Mouse (Mus musculus): ENCODE measurements at regions not wholly inside any gene's neighbourhood (a gene's known extent, or its start where the extent isn't known, plus 50 kb on each side); places are given as distances from the start of the nearest gene placed in this dataset.

GRCm38 (mm10) chr17:13657182-13657562, 103.2 kb upstream of the Afdn start:
- TF ChIP-seq CTCF (IDR thresholded peaks at IDR 0.05; ENCODE audit: extremely low read depth, insufficient read depth, low read length), result no peak
- no peak for TF ChIP-seq POLR2A (IDR thresholded peaks at IDR 0.05; ENCODE audit: extremely low read depth, insufficient read depth, low read length)

Measured in cortical plate, adult 2 months (tissue).